Mouse (Mus musculus): ENCODE results near the gene Prl4a1. TPM values are rescaled to one million over a fixed set of nuclear protein-coding genes. Genes with fewer than 3 reads are reported as not detected.

The Prl4a1 gene
- total RNA-seq (2023) = not detected in 2 replicates

DNA sequence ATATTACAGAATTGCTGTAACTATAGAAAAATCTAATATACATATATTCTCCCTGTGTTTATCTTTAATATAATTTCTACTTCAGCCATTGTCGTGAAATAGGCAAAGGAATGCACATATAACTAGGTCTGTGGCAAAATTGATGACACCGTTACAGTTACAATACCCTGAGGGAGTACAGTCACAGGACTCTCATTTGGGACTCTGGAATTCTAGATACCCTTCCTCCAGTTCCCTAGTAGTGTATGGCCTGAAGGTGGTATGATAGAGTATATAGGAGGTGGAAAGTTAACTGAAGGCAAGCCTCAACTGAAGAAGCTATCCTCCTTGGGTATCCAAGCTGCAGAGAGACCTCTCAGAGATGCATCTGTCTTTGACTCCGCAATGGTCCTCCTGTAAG is at the start of gene Prl4a1:
Gene Prl4a1, plus strand, starts transcription at position 301 of the 400 bp plus-strand sequence.

Other genes starting within 250 kb of the Prl4a1 start
- gene Prl7c1, start 235.4 kb upstream of the Prl4a1 start, total RNA-seq (2023) = not detected in 2 replicates
- not detected in 2 replicates for gene Prl2a1, start 214.6 kb upstream of the Prl4a1 start, total RNA-seq (2023)
- not detected in 2 replicates for gene Prl2c1, start 166.9 kb upstream of the Prl4a1 start, total RNA-seq (2023)
- gene Prl5a1, start 126.3 kb downstream of the Prl4a1 start, total RNA-seq (2023) = not detected in 2 replicates
- 96.0 and 133 TPM in 2 replicates for gene Gm11361, start 241.3 kb downstream of the Prl4a1 start, total RNA-seq (2023)